Mouse (Mus musculus): ENCODE results near the gene Fam214a.

GRCm38 (mm10) chr9:74988893-74989460 lies 36.3 kb downstream of the Fam214a start:
- TF ChIP-seq CTCF (IDR thresholded peaks at IDR 0.05; ENCODE audit: low read depth) (no peak), EP300 (IDR thresholded peaks at IDR 0.05; ENCODE audit: low read depth) (no peak)
